Mouse (Mus musculus): Measurements from ENCODE around the gene Shc3. TPM values are rescaled to one million over a fixed set of nuclear protein-coding genes. Genes with fewer than 3 reads are reported as not detected.

Gene Shc3
- 100 to 1,000 TPM; 203 to 207 TPM for total RNA-seq (2021)
- long read RNA-seq, experiment 1, transcript Shc3-201 (12 exons, 1,537 nt): major isoform, 12 of 15 reads
- long read RNA-seq, experiment 1, partial matches to known transcripts: 1 of 15 reads
- long read RNA-seq, experiment 1, other reads (novel, unspliced or antisense): 2 of 15 reads
- long read RNA-seq, experiment 2, partial matches to known transcripts: 0 of 5 reads
- long read RNA-seq, experiment 2, other reads (novel, unspliced or antisense): 1 of 5 reads

DNA sequence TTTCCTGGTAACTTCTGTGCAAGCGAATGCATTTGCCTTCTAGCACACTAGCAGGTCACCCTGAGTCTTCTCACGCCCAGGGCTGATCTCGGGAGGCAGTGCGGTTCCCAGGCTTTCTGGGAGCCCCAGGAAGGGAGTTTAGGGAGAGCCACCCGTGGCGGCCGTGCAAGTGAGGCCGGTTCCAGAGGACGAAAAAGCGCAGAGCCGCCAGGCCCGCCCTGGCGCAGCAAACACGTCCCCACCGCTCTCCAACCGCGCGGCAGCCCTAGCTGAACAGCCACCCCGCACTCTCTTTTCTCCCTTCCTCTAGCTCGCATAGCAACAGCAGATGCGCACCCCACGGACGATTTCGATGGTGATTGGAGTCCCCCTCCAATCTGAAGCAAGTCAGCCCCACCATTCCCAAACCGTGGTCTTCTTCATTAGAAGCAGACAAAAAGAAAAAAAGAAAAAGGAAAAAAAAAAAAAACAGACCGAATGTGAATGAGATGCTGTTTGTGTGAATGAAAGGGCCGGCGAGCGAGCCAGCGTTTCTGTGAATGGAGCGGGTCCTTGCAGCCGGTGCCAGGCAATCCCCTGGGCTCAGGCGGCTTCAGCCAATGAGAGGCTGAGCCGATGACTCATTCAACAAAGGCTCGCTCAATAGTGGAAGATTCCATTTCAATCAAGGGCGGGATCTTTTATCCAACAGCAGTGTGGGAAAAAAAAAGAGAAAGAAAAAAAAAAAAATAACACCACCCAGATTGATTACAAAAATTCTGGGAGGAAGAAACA is at the start of gene Shc3:
Gene Shc3 (minus strand): TSS at position 509 of the 774 bp plus-strand sequence.
- peak; percentile 74 to 87 for DNase-seq (ENCODE audit: low spot score in 2 of 2)

DNA sequence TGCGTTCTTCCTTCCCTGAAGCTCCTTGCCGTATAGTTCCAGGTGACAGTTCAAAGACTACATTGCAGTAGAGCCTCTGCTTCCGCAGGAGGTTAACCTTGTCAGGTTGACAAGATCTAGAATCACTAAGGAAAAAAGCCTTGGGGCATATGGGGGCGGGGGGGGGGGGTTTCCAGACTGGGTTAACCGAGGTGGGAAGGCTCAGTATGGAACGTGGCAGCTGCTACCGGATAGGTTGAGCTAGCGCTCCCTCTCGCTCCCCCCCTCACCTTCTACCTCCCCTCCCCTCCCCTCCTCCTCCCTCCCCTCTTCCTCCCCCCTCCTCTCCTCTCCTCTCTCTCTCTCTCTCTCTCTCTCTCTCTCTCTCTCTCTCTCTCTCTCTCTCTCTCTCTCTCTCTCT is 49.4 kb upstream of the Shc3 start:
- no peak for DNase-seq (ENCODE audit: low spot score in 2 of 2)

DNA sequence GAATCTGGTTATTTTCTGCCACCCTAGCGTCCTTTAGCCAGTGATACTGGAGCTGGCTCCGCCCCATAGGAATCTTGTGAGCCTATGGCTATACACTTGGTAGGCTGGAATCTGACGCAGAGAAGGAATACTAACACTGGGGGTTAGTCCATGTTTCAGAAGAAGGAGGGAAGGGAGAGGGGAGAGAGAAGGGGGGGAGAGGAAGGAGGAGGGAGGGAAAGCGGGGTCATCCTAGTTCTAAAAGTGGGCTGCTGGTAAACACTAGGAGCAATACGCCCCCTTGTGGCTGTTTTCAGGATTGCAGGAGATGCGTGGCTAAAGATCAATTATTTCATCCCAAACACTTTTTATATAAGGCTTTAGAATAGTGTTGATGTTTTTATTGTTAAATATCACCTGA is 48.6 kb upstream of the Shc3 start:
- peak; percentile 70 to 79 for DNase-seq (ENCODE audit: low spot score in 2 of 2)

DNA sequence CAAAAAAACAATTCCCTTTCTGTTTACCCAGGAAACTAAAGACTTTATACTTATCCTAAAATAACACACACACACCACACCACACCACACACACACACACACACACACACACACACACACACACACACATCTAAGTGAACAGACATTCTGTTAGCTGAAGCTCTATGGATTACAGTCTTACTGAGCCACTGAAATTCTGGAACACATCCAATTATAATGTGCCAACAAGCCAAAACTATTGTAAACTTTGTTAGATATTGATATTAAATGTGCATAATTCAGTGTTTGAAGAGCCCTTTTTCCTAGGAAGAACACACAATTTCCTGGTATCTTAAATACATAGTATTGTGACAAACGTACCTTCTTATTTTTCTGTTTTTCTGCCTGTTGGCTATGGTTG is 48.1 kb upstream of the Shc3 start:
- no peak for DNase-seq (ENCODE audit: low spot score in 2 of 2)

DNA sequence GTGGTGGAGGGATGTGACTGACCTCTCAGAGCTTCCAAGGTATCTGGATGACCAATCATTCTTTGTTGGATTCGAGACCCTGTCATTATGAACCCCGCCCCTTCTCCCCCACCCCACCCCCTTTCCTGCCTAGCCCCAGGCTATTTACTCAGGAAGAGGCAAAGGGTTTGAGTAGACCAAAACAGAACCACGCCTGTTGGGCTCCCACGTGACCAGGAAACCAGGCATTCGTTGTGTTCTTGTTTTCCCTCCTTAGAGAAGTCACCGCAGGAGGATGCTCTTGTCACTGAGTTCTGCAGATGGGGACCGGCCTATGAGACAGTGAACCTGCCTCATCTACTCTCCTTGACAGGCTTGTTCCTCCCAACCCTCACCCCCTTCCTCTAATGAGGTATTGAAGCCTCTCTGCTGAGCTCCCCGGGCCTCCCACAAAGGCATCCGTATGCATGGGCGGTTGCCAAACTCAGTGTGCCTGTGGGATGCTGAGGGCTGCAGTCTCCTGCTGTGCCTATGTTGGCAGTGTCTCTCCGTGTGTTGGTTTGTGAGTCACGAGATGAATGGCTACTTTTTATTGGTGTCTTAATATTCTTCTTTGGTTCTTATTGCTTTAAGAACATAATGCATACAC is 47.3 kb upstream of the Shc3 start:
- DNase-seq (ENCODE audit: low spot score in 2 of 2): peak; percentile 79 to 89

DNA sequence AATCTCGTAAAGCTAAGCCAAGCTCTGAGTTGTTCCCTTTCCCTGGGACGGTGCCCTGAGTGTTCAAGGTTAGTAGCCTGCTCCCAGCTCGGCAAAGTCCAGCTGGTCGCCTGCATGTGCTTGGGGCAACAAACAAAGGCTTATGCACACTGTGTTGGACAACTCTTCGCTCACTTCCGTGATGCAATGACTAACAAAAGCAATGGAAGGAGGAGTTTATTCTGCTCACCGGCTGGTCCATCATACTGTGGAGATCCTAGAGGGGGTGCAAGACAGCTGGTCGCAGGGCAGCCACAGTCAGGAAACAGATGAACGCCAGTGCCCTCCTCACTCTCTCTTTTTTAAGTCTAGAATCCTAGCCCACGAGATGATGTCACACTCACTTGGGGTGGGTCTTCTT is 46.6 kb upstream of the Shc3 start:
- DNase-seq (ENCODE audit: low spot score in 2 of 2): no peak

DNA sequence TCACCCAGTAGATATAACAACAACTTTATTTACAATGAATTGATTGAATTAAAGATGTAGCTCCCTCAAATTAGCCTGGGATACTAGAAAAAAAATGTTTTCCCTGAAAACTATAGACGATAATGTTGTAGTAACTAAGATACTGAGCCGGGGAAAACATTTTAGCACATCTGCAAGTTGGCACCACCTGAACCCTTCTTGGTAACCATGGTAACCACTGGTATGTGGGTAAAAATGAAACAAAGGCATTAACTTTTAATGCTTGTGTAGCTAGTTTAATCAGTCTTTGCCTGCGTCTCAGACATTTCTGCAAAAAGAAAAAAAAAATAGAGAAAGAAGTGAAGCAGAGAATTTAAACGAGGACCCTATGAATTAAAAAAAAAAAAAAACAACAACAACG is 42.3 kb upstream of the Shc3 start:
- DNase-seq (ENCODE audit: low spot score in 2 of 2): no peak

DNA sequence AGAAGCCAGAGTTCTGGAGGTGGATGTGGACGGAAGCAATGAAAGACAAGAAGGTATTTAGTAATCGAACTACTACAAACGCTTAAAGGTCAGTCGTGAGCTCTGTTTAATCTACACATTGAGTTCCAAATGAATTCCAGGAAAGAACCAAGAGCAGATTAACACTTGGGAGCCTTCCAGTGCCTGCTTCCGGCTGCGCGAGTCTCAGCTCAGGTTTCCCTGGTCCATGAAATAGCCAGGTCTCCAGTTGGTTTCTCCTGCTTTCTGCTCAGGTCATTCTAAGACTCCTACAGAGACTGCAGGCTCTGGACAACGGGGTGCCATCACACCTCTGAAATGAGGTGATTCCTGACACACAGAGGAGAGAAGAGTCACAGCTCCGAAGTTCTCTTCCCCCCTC is 41.8 kb upstream of the Shc3 start:
- DNase-seq (ENCODE audit: low spot score in 2 of 2): no peak

DNA sequence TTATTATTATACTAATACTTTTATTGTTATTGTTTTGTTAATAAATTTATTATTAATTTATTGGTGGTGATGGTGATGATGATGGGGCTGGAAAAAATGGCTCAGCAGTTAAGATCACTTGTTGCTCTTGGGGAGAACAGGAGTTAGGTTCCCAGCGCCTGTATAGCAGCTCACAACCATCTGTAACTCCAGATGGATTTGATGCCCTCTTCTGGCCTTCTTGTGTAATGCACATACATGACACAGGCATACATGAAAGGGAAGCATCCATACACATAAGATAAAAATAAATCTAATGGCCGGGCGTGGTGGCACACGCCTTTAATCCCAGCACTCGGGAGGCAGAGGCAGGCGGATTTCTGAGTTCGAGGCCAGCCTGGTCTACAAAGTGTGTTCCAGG is 40.0 kb upstream of the Shc3 start:
- no peak for DNase-seq (ENCODE audit: low spot score in 2 of 2)

DNA sequence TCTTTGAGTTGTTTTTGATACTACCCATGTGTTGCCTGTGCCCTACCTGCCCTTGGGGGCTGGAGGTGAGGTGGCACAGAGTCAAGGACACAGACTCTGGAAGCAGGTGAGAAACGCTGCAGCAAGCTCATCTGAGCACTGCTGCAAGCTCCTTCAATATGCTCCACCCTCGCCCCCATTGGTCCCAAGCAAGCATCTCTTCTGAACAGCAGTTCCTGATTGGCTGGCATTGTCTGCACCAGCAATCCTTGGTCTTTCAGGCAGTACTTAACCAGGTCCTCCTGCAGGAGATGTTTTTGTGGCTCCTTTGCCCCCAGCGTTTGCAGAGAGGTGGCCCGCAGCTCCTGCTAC is 34.6 kb upstream of the Shc3 start:
- DNase-seq (ENCODE audit: low spot score in 2 of 2): peak; percentile 49 to 68

DNA sequence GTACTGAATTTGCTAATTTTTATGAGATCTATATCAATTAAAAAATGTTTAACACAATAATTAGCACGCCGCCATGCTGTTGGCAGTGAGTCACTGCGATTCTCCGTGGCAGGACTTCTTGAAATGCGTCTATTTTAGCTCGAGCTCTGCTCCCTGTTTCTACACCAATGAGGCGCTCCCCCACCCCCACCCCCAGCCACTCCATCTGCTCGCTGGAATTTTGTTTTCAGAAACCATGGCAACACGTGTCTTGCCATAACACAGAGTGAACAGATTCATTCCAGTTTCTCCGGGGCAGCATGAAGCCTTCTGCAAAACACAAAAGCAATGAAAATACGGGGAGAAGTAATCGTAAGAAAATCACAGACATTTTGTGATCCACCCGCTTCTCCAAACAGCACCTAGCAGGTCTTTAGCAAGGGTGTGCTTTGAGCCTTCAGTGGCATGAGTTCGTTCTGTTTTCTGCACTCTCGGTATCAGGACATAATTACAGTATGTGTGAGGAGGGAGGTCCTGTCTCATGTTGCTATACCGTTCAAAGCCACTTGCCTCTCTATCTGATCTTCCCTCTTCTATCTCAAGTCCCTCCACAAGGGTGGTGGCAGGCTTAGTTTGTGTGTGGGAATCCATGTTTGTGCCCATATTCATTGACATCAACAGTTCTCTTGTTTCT is 34.1 kb upstream of the Shc3 start:
- DNase-seq (ENCODE audit: low spot score in 2 of 2): peak; percentile 44 to 52

DNA sequence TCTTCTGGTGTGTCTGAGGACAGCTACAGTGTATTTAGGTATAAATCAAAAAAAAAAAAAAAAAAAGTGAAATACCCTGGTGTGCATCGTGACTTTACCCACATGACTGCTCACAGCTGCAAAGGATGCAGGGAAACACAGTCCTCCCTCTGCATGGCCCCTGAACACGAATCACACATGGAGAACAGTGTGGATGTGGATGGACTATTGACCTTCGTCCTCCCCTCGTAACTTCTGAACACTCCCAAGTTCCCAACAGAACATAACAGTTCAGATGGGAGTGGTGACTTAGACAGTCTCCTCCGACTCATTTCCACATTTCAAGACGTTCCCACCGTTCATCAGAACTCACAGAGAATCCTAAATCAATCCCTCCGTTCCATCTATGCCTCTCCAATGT is 33.5 kb upstream of the Shc3 start:
- DNase-seq (ENCODE audit: low spot score in 2 of 2): no peak

DNA sequence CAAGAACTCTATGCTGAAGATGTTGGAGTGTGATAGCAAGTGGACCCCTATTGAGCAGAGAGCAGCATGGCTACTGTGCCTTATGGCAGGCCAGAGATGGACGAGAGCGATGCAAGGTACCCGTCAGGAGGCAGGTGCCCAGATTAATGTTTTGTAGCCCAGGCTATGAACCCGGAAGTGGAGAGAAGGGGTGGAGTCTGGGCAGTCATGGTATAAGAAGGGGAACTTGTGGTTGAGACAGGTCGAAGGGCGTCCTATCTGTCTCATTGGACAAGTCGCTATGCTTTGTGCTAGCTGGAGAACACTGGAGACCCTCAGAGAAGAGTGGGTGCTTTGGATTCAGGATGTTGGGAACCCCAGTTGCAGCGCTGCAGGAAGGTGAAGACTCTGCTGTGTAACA is 30.9 kb upstream of the Shc3 start:
- no peak for DNase-seq (ENCODE audit: low spot score in 2 of 2)

DNA sequence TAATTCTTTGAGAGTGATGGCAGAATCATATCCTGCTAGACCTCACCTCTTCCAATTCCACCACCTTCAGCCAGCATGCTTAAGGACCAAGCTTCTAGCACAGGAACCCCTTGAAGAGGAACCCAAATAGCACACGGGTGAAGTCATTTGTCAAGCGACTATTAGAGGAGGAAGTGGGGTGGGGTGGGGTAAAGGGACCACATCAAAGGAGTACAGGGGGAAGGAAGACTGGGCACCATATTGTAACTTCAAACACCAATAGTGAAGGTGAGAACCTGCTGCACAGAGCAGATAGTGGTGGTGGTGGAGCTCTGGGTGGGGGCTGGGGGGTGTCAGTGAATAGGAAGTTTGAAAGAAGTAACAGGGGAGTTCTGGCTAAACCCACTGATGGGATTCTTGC is 28.8 kb upstream of the Shc3 start:
- no peak for DNase-seq (ENCODE audit: low spot score in 2 of 2)

DNA sequence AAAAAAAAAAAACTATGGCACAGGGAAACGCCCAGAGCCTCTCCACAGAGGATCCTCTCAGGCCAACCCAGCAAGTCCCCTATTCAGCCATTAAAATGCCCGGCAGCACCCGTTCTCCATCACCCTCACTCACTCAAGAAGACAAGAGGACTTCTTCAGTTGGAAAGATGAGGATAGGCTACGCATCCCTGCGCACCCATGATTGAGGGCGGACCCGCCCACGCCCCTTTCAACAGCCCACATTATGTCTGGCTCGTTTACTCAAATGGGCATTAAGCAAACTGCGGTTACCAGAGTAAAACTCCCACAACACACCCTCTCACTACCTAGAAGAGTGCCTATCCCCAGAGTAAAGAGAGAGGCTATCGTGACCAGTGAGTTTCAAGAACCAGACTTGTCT is 26.2 kb upstream of the Shc3 start:
- DNase-seq (ENCODE audit: low spot score in 2 of 2): peak in 1 of 2 experiments; percentile 19

DNA sequence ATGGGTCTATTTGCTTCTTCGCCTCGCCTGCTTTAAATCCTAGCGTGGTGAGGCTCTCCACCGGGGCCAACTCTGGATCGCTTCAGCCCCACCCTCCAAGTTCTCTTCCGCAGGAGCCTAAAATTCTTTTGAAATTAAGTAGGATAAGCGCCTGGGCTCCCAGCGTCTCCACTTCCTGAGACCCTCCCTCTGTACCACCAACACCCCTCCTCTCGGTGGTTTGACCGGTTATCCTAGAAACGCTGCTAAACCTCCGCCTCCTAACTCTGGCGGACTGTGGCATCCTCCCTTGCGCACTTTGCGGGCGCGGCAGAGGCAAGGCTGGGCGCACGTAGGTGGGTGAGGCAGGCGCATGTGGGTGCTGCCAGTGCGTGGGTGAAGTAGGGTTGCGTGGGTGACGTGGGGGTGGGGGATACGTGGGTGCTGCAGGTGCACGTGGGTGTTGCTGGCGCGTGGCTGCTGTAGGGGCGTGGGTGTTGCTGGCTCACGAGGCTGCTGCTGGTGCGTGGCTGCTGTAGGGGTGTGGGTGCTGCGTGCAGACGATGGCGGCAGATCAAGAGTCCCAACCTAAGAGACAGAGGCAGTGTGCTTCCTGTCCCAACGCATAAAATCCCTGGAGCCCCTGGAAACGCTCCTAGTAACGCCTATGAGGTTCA is 25.6 kb upstream of the Shc3 start:
- peak; percentile 26 to 54 for DNase-seq (ENCODE audit: low spot score in 2 of 2)

DNA sequence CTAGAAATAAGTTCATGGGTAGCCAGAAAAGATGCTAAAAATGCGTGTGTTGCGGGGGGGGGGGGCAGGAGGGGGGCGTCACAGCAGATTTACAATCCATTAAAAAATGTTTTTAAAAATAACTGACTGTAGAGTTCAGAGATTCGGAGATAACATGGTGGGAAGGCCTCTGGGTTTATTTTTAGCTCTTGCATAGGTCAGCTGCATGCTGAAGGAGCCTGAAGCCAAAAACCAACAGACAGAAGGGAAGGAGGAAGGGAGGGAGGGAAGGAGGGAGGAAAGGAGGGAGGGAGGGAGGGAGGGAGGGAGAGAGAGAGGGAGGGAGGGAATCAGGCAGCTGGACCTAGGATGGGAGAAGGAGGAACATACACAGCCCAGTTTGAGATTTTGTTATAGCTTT is 18.8 kb upstream of the Shc3 start:
- no peak for DNase-seq (ENCODE audit: low spot score in 2 of 2)

DNA sequence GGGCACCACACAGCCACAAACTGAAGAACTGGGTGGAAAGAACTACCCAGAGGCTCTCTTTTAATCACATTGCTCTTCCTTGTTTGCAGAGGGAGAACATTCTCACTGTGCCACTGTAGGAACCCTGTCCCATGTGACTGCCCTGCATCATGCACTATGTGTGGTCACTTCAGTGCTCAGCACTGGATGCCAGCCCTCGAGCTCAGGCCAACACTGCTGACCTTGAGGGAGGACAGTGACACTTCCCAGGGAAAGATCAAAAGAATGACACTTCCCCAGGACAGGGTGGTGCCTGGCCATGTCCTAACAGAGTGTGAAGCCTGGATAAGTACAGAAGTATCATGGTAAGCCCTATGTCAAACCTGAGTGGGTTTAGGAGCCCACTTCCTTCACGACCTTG is 13.0 kb upstream of the Shc3 start:
- DNase-seq (ENCODE audit: low spot score in 2 of 2): no peak

DNA sequence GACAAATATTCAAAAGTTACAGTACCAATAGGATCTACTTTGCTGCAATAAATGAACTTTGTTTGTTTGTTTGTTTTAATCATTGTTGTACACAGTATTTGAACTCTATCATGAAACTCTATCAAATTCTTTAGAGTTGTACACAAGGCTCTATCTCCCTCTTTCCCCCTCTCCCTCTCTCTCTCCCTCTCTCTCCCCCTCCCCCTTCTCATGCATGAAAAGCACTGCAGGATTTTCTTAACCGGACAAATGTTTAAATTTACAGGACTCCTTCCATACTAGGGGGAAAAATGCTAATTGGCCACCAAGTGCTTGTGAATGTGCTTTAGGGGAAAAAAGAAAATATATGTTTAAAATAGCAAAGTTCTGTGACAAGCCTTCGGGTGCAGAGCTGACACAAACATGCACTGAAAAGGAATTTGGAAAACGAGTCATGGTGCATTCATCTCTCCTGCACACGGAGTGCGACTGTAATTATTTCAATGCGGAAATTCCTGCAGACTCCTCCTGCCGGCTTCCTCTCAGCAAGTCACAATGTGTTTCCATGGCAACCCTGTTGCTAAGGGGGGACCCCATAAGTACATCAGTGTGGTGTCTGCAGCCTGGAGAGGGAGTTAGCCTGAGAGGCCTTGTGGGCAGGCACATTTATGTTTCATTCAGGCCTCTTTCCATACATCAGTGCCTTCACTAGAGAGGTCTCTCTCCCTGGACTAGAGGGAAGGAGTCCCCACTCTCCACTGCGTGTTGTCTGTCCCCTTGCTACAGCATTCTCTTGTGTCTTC is 11.2 kb upstream of the Shc3 start:
- peak; percentile 31 to 50 for DNase-seq (ENCODE audit: low spot score in 2 of 2)

DNA sequence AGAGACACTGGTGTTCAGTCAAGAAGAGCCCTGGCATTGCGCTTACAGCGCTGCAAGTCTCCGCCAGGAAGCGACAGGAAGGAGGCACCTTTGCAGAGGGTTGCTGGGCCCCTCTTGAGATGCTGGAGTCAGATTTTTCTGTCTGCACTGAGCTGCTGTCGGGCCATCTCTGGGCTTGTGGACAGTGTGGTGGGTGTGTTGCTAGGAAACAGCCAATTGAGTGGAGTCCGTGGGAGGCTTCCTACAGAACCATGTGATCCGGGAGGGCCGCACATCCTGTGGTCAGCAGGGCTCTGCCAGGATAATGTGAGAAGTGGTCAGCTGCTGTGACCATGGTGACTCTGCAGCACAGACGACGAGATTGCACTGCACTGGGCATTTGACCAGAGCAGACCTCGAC is 4.6 kb upstream of the Shc3 start:
- DNase-seq (ENCODE audit: low spot score in 2 of 2): peak; percentile 71 to 87

DNA sequence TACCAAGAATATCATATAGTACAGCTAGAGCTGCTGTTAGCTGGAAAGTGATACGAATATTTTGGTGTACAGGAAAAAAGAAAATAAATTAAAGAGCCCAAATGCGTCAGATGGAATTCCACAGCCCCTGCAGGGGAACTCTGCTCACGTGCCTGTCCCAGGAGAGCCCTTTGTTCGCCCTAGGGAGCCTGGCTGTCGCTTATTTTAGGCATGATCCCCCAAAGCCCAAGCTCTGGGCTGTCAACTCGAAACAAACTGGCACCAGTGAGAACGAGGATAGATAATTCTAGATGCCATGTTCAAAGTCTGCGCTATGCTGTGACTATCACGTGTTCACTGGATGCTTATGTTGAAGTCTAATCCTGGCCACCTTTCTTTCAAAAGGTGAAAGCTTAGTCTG is 892 bp upstream of the Shc3 start:
- DNase-seq (ENCODE audit: low spot score in 2 of 2): no peak
